ENCODE assay signal across 21 mouse cellular contexts in genomic region chr7:40202615-40203014, GRCm38 (mm10).
DNase-seq lines count a peak whose midpoint lies in the region.
"Had no signal": no experiment of that assay in that cellular context is flagged by ENCODE, and none has a peak within 500 bp of the region (broad histone marks: within the 10 kb centered on the region; RNA-seq: fewer than 3 reads in every experiment).

No protein-coding gene starts in this region.

- peak; percentile 44 for DNase-seq in gastrocnemius, adult 18-20 months (ENCODE audit: low spot score)
- DNase-seq in gastrocnemius, adult 8-10 months (ENCODE audit: low spot score in 2 of 2) = no peak
- DNase-seq in right cerebral cortex, adult 18-20 months = peak; percentile 18
- no peak for DNase-seq in right cerebral cortex, postnatal 14 days
- peak; percentile 10 for DNase-seq in fat pad, adult 2 months (ENCODE audit: extremely low read depth, low read depth, low spot score)
- DNase-seq in skeletal muscle tissue, adult 2 months (ENCODE audit: low read depth, low spot score) = peak; percentile 57
- no peak for DNase-seq in thymus, postnatal 0 days (ENCODE audit: low spot score)
- no peak for DNase-seq in neural tube, embryonic 10.5 days (ENCODE audit: extremely low spot score, low spot score)
- DNase-seq: adrenal gland, postnatal 14 days; cerebellum, adult 11 months; cerebellum, adult 9-11 months; gastrocnemius, postnatal 10 days; heart, adult 18-20 months; heart, postnatal 14 days; kidney, adult 18-20 months; kidney, postnatal 4 days; lung, embryonic 14.5 days; lung, postnatal 4 days; midbrain, embryonic 14.5 days; spleen, adult 18-20 months; thymus, postnatal 14 days had no signal

Comparison
In these comparisons a context has a peak if more than half of its experiments do, and no peak if none do; other contexts are left out.
1. DNase-seq: peak in gastrocnemius, adult 18-20 months (single experiment), right cerebral cortex, adult 18-20 months (single experiment), fat pad, adult 2 months (single experiment) and skeletal muscle tissue, adult 2 months (single experiment); none in gastrocnemius, adult 8-10 months (0 of 2), right cerebral cortex, postnatal 14 days (single experiment), thymus, postnatal 0 days (single experiment) and neural tube, embryonic 10.5 days (single experiment).